Mouse (Mus musculus): ENCODE data around the gene Tbl2. TPM values are rescaled to one million over a fixed set of nuclear protein-coding genes. Genes with fewer than 3 reads are reported as not detected.

The Tbl2 gene
- polyA plus RNA-seq, 1 experiment from 2014 or later, result 24.1 TPM

DNA sequence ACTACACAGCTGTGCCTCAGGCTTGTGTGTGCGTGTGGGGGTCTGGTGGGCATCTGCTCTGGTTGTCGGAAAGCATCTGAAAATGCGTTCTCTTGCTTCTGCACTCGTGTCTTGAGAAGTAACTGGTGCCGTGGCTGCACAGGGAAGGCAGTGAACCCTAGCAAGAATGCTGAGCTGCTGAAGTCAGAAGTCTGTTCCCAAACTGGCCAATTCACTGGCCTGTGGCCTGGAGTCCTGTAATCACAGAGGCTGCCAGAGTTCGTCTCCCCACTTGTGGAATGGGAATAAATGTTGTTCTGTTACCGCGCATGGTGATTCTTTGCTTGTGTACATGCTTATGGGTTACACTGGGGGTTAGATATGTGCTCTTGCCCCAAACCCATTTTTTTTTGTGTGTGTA lies 12.9 kb downstream of the Tbl2 start:
- ATAC-seq (ENCODE audit: low read depth), result no peak
- Histone ChIP-seq H3K9me3 (ENCODE audit: control insufficient read depth, low read length) (no peaks in the 10 kb centered on the region), H3K9ac (ENCODE audit: low read depth, low read length) (no peak overlapping the region), H3K27me3 (replicated peaks; ENCODE audit: control insufficient read depth, insufficient read depth, low read length) (no peaks in the 10 kb centered on the region), H3K4me1 (ENCODE audit: control insufficient read depth, insufficient read depth, low read length) (no peaks in the 10 kb centered on the region), H3K4me2 (ENCODE audit: low read depth, low read length) (no peak overlapping the region), H3K36me3 (ENCODE audit: control insufficient read depth, insufficient read depth, low read length) (peaks cover 68% of the 10 kb centered on the region), H3K27ac (replicated peaks; ENCODE audit: low read depth, low read length) (no peak overlapping the region), H3K4me3 (ENCODE audit: low read depth, low read length) (no peak overlapping the region)
- no peak for DNase-seq (ENCODE audit: low spot score)
- 90% methylated on average over 8 of the region's 8 CpGs for WGBS

DNA sequence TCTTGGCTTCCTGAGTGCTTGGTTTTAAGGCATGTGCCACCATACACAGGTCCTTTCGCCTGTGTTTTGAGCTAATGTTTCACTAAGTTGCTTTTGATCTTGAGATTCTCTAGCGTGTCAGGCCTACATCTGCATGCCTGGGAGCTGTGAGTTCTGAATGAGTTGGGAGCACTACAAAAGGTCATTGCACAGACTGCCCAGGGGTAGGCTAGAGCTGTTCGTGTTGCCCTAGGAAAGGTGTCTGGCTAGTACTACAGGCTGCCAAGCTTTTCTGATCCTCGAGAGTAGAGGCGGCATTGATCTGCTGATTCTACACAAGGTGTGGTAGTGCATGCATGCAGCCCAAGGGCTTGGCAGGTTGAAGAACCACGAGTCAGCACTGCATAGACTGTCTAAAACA lies 13.4 kb downstream of the Tbl2 start:
- 88% methylated on average over 6 of the region's 6 CpGs for WGBS
- DNase-seq (ENCODE audit: low spot score), result no peak
- no peaks in the 10 kb centered on the region for H3K9me3 ChIP-seq (ENCODE audit: control insufficient read depth, low read length)
- H3K4me2 ChIP-seq (ENCODE audit: low read depth, low read length), result no peak overlapping the region
- no peak overlapping the region for H3K4me3 ChIP-seq (ENCODE audit: low read depth, low read length)
- peaks cover 63% of the 10 kb centered on the region for H3K36me3 ChIP-seq (ENCODE audit: control insufficient read depth, insufficient read depth, low read length)
- no peaks in the 10 kb centered on the region for H3K27me3 ChIP-seq (replicated peaks; ENCODE audit: control insufficient read depth, insufficient read depth, low read length)
- ATAC-seq (ENCODE audit: low read depth), result no peak
- no peak overlapping the region for H3K9ac ChIP-seq (ENCODE audit: low read depth, low read length)
- no peak overlapping the region for H3K27ac ChIP-seq (replicated peaks; ENCODE audit: low read depth, low read length)
- H3K4me1 ChIP-seq (ENCODE audit: control insufficient read depth, insufficient read depth, low read length), result no peaks in the 10 kb centered on the region

- peaks cover 35% of the 10 kb centered on the region for H3K36me3 ChIP-seq (ENCODE audit: control insufficient read depth, insufficient read depth, low read length)
- no peak overlapping the region for H3K27ac ChIP-seq (replicated peaks; ENCODE audit: low read depth, low read length)
- peaks cover 8% of the 10 kb centered on the region for H3K4me1 ChIP-seq (ENCODE audit: control insufficient read depth, insufficient read depth, low read length)
- H3K4me3 ChIP-seq (ENCODE audit: low read depth, low read length), result no peak overlapping the region
- no peak for ATAC-seq (ENCODE audit: low read depth)
- 78% methylated on average over 4 of the region's 4 CpGs for WGBS
- H3K9me3 ChIP-seq (ENCODE audit: control insufficient read depth, low read length), result no peaks in the 10 kb centered on the region
- no peaks in the 10 kb centered on the region for H3K27me3 ChIP-seq (replicated peaks; ENCODE audit: control insufficient read depth, insufficient read depth, low read length)
- DNase-seq (ENCODE audit: low spot score), result no peak
- H3K9ac ChIP-seq (ENCODE audit: low read depth, low read length), result no peak overlapping the region
- H3K4me2 ChIP-seq (ENCODE audit: low read depth, low read length), result no peak overlapping the region
Measured at GRCm38 (mm10) chr5:135166909-135167308, 17.5 kb downstream of the Tbl2 start.

DNA sequence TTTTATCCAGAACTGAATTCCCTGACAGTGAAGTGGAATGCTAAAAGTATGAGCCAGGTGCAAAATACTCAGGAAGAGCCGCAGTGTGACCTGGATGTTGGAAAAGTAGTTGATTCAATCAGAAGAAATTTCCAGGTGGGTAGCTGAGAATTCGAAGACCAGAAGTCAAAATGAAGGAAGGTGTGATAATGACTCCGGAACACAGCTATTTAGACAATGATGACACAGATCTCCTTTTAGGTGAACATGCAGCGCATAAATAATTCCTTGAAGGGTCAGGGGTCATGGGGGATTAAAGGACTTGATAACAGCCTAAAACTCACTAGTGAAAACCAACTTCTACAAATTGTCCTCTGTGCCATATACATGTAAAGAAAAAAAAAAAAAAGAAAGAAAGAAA lies 18.0 kb downstream of the Tbl2 start:
- H3K4me3 ChIP-seq (ENCODE audit: low read depth, low read length), result 0 out of 2 replicates have a peak overlapping the region, but pooled peaks have one; percentile 75
- no peaks in the 10 kb centered on the region for H3K9me3 ChIP-seq (ENCODE audit: control insufficient read depth, low read length)
- no peak overlapping the region; the same call in 1 of the 2 replicates for H3K27ac ChIP-seq (replicated peaks; ENCODE audit: low read depth, low read length)
- ATAC-seq (ENCODE audit: low read depth) (no peak), DNase-seq (ENCODE audit: low spot score) (no peak)
- H3K36me3 ChIP-seq (ENCODE audit: control insufficient read depth, insufficient read depth, low read length), result peaks cover 35% of the 10 kb centered on the region
- 95% methylated on average over 4 of the region's 4 CpGs for WGBS
- no peaks in the 10 kb centered on the region for H3K27me3 ChIP-seq (replicated peaks; ENCODE audit: control insufficient read depth, insufficient read depth, low read length)
- peaks cover 8% of the 10 kb centered on the region for H3K4me1 ChIP-seq (ENCODE audit: control insufficient read depth, insufficient read depth, low read length)
- no peak overlapping the region; the same call in 1 of the 2 replicates for H3K4me2 ChIP-seq (ENCODE audit: low read depth, low read length)
- H3K9ac ChIP-seq (ENCODE audit: low read depth, low read length), result no peak overlapping the region

- no peaks in the 10 kb centered on the region for H3K9me3 ChIP-seq (ENCODE audit: control insufficient read depth, low read length)
- peak within 1 kb of the TSS; percentile 99 for H3K27ac ChIP-seq (replicated peaks; ENCODE audit: low read depth, low read length)
- H3K27me3 ChIP-seq (replicated peaks; ENCODE audit: control insufficient read depth, insufficient read depth, low read length), result no peaks in the 10 kb centered on the region
- H3K36me3 ChIP-seq (ENCODE audit: control insufficient read depth, insufficient read depth, low read length), result peaks cover 35% of the 10 kb centered on the region
- WGBS, result 2% methylated on average over 71 of the region's 95 CpGs
- H3K4me1 ChIP-seq (ENCODE audit: control insufficient read depth, insufficient read depth, low read length), result peaks cover 8% of the 10 kb centered on the region
- peak within 1 kb of the TSS; percentile 94 for H3K9ac ChIP-seq (ENCODE audit: low read depth, low read length)
- ATAC-seq (ENCODE audit: low read depth) (peak; percentile 98), DNase-seq (ENCODE audit: low spot score) (peak; percentile 99)
- H3K4me2 ChIP-seq (ENCODE audit: low read depth, low read length), result peak within 1 kb of the TSS; percentile 97
- peak within 1 kb of the TSS; percentile 75 for H3K4me3 ChIP-seq (ENCODE audit: low read depth, low read length)
Measured at GRCm38 (mm10) chr5:135168063-135169062, 18.9 kb downstream of the Tbl2 start, which contains the start of gene Bcl7b. Gene Bcl7b, plus strand, starts transcription at chr5:135168283.

DNA sequence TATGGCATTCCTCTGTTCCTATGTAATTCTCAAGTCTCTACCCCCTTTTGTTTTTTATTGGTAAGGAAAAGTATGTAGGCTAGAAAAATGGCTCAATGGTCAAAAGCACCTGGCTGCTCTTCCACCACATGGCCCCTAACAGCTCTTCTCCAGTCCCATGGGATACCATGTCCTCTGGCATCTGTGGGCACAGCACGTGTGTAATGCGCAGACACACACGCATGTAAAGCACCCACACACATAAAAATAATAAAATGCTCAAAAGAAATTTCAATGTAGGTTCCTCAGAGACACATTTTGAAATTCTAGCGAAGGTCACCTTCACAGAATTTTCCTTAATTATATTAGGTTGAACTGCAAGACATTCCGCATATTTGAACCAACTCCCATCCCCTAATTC lies 20.0 kb downstream of the Tbl2 start:
- Histone ChIP-seq H3K4me3 (ENCODE audit: low read depth, low read length) (peak overlapping the region; percentile 75), H3K9me3 (ENCODE audit: control insufficient read depth, low read length) (no peaks in the 10 kb centered on the region), H3K4me2 (ENCODE audit: low read depth, low read length) (peak overlapping the region; percentile 97), H3K27ac (replicated peaks; ENCODE audit: low read depth, low read length) (peak overlapping the region; percentile 99), H3K9ac (ENCODE audit: low read depth, low read length) (peak overlapping the region; percentile 94), H3K36me3 (ENCODE audit: control insufficient read depth, insufficient read depth, low read length) (peaks cover 38% of the 10 kb centered on the region), H3K4me1 (ENCODE audit: control insufficient read depth, insufficient read depth, low read length) (peaks cover 8% of the 10 kb centered on the region), H3K27me3 (replicated peaks; ENCODE audit: control insufficient read depth, insufficient read depth, low read length) (no peaks in the 10 kb centered on the region)
- 90% methylated on average over 5 of the region's 5 CpGs for WGBS
- no peak for ATAC-seq (ENCODE audit: low read depth)
- no peak for DNase-seq (ENCODE audit: low spot score)

DNA sequence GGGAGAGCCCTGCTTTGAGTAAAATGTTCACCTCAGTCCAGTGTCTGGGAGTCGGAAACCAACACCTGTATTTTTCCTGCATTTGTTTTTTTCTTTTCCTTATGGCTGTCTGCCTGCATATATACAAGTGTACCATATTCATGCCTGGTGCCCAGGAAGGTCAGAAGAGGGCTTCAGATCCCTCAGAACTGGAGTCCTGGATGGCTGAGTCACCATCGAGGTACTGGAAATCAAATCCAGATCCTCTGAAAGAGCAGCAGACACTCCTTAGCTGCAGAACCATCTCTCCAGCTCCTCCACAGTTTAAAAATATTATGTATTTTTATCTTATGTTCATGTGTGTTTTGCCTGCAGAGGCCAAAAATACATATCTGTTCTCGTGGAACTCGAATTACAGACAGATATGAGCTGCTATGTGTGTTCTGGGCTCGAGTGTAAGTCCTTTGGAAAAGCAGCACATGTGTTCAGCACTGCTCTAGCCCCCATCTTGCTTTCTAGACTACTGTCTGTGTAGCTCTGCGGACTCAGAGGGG lies 22.3 kb downstream of the Tbl2 start:
- H3K27me3 ChIP-seq (replicated peaks; ENCODE audit: control insufficient read depth, insufficient read depth, low read length), result no peaks in the 10 kb centered on the region
- 85% methylated on average over 6 of the region's 6 CpGs for WGBS
- no peaks in the 10 kb centered on the region for H3K9me3 ChIP-seq (ENCODE audit: control insufficient read depth, low read length)
- H3K4me1 ChIP-seq (ENCODE audit: control insufficient read depth, insufficient read depth, low read length), result peaks cover 8% of the 10 kb centered on the region
- no peak overlapping the region for H3K27ac ChIP-seq (replicated peaks; ENCODE audit: low read depth, low read length)
- H3K4me2 ChIP-seq (ENCODE audit: low read depth, low read length), result no peak overlapping the region
- H3K9ac ChIP-seq (ENCODE audit: low read depth, low read length), result no peak overlapping the region
- no peak overlapping the region for H3K4me3 ChIP-seq (ENCODE audit: low read depth, low read length)
- ATAC-seq (ENCODE audit: low read depth), result no peak
- no peak for DNase-seq (ENCODE audit: low spot score)
- peaks cover 58% of the 10 kb centered on the region for H3K36me3 ChIP-seq (ENCODE audit: control insufficient read depth, insufficient read depth, low read length)

DNA sequence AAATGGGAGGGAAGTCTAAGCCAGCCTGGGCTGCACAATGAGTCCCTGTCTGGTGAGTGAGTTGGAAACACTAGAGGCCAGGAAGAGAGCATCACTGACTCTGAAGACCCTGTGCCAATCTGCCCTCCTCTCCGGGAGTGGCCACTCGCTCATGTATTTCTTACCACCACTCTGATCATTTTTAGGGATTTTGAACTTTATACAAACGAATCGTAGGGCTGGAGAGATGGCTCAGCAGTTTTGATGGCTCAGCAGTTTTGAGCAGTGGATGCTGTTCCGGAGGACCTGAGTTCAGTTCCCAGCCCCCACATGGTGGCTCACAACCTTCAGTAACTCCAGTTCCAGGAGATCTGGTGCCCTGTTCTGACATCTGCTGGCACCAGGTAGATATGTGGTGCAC lies 23.5 kb downstream of the Tbl2 start:
- Histone ChIP-seq H3K4me2 (ENCODE audit: low read depth, low read length) (no peak overlapping the region), H3K9me3 (ENCODE audit: control insufficient read depth, low read length) (no peaks in the 10 kb centered on the region), H3K36me3 (ENCODE audit: control insufficient read depth, insufficient read depth, low read length) (peaks cover 70% of the 10 kb centered on the region), H3K27ac (replicated peaks; ENCODE audit: low read depth, low read length) (no peak overlapping the region), H3K4me1 (ENCODE audit: control insufficient read depth, insufficient read depth, low read length) (peaks cover 8% of the 10 kb centered on the region), H3K27me3 (replicated peaks; ENCODE audit: control insufficient read depth, insufficient read depth, low read length) (no peaks in the 10 kb centered on the region), H3K4me3 (ENCODE audit: low read depth, low read length) (no peak overlapping the region), H3K9ac (ENCODE audit: low read depth, low read length) (no peak overlapping the region)
- ATAC-seq (ENCODE audit: low read depth) (no peak), DNase-seq (ENCODE audit: low spot score) (no peak)
- 91% methylated on average over 5 of the region's 5 CpGs for WGBS

All from embryonic facial prominence, embryonic 14.5 days (tissue).